Mouse (Mus musculus): ENCODE measurements at regions not wholly inside any gene's neighbourhood (a gene's known extent, or its start where the extent isn't known, plus 50 kb on each side); places are given as distances from the start of the nearest gene placed in this dataset.
A peak's percentile ranks its signal among the peaks of the same experiment; 100 is the strongest.

DNA sequence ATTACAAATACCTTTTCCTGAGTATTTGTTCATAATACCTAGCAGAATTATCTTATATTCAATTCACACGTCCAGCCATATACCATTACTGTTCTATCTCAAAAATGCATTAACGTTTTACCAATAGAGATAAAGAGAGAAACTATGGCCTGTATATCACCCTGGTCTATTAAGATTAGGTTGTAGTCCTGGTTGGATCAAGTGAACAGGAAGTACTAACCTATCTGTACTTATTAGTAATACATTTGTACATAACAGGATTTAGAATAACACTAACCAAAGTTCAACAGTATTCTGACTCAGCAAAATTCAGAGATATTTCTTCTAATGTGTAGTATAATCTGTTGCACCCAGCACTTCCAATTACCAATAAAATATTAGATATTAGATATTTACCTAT lies 1208.9 kb downstream of the Brinp3 start:
- TF ChIP-seq POLR2A (IDR thresholded peaks at IDR 0.05; ENCODE audit: borderline replicate concordance, extremely low read depth, insufficient read depth, insufficient read length, poor library complexity, severe bottlenecking) (no peak), CTCF (IDR thresholded peaks at IDR 0.05; ENCODE audit: borderline replicate concordance, extremely low read depth, insufficient read depth, insufficient read length) (no peak)
- no peak for DNase-seq (ENCODE audit: low read depth)

DNA sequence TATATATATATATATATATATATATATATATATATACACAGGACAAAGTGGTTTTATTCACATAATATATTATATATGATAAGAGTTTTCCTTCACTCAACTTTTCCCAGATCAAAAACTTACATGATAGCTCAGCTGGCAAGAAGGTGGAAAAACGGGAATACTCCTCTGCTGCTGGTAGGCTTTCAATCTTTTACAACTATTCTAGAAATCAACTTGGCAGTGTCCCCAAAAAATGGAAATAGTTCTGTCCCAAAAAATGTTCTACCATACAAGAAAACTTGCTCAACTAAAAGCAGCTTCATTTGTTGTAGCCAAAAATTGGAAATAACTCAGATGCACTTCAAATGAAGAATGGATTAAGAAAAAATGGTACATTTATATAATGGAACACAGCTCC lies 1235.4 kb downstream of the Brinp3 start:
- no peak for TF ChIP-seq CTCF (IDR thresholded peaks at IDR 0.05; ENCODE audit: borderline replicate concordance, extremely low read depth, insufficient read depth, insufficient read length)
- DNase-seq (ENCODE audit: low read depth), result no peak

DNA sequence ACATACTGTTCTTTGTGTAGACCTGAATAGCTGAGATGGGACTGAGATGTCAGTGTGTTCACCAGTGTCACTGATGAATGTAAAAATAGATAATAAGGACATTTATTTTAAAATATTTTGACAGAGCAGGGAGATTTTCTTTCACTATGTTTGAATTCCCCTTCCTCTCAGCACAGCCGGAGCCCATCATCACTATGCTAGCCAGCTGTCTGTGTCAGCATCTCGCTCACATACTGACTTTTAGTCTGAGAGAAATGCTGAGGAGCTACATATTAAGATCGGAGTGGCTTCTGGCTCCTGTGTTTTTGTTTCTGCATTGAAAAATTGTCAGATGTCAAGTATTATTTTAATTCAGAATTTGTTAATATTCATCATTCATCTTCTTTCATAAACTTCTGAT lies 1271.5 kb downstream of the Brinp3 start:
- peak; percentile 70 for DNase-seq (ENCODE audit: low read depth)
- TF ChIP-seq POLR2A (IDR thresholded peaks at IDR 0.05; ENCODE audit: borderline replicate concordance, extremely low read depth, insufficient read depth, insufficient read length, poor library complexity, severe bottlenecking) (no peak), CTCF (IDR thresholded peaks at IDR 0.05; ENCODE audit: borderline replicate concordance, extremely low read depth, insufficient read depth, insufficient read length) (no peak)

DNA sequence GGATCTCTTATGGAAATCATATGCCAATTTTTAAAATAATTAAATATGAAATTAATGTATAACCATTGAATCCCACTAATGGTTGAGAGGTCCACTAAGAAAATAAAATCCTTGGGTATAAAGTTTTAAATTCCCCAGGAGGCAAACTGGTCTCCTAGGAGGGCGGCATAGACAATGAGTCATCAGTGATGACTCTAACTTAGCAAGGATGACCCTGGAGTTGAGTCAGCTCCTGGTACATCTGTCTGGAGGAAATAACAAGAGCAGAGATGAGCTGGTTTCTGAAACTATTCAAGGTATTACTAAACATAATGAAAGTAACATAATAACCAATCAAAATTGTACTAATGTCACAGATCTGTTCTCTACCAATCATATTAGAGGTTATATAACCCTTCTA lies 1308.2 kb downstream of the Brinp3 start:
- no peak for DNase-seq (ENCODE audit: low read depth)
- no peak for TF ChIP-seq CTCF (IDR thresholded peaks at IDR 0.05; ENCODE audit: borderline replicate concordance, extremely low read depth, insufficient read depth, insufficient read length)
- no peak for TF ChIP-seq POLR2A (IDR thresholded peaks at IDR 0.05; ENCODE audit: borderline replicate concordance, extremely low read depth, insufficient read depth, insufficient read length, poor library complexity, severe bottlenecking)

All from brain, embryonic 14.5 days (tissue).